Mouse (Mus musculus): ENCODE data around the gene Bri3bp. TPM values are rescaled to one million over a fixed set of nuclear protein-coding genes. Genes with fewer than 3 reads are reported as not detected.
"Not testable (repeated sequence)": the region's sequence is repeated elsewhere in the genome, so short reads cannot be mapped to it uniquely, and the experiment has no call there.

Gene Bri3bp
- total RNA-seq, 2 experiments from 2014 or later: 81.0 to 85.6 TPM

GRCm38 (mm10) chr5:125478037-125478436 is 36.7 kb downstream of the Bri3bp start:
- intact Hi-C loops (cut with DNase I): no loop called here
- no peak for DNase-seq (ENCODE audit: low spot score in 2 of 2)

- intact Hi-C loops (cut with DNase I): no loop called here
Observed at GRCm38 (mm10) chr5:125479376-125479775, 38.0 kb downstream of the Bri3bp start.

GRCm38 (mm10) chr5:125480434-125481231 is 39.3 kb downstream of the Bri3bp start:
- intact Hi-C loops (cut with DNase I): no loop called here
- no peak for DNase-seq (ENCODE audit: low spot score in 2 of 2)

More at GRCm38 (mm10) chr5:125479376-125479775, 38.0 kb downstream of the Bri3bp start:
- no peak for DNase-seq (ENCODE audit: low spot score in 2 of 2)

- intact Hi-C loops (cut with DNase I): no loop called here
- DNase-seq (ENCODE audit: low spot score in 2 of 2): no peak
Observed at GRCm38 (mm10) chr5:125482474-125482873, 41.1 kb downstream of the Bri3bp start.

- no peak for DNase-seq (ENCODE audit: low spot score in 2 of 2)
- intact Hi-C loops (cut with DNase I): no loop called here
Observed at GRCm38 (mm10) chr5:125483712-125484611, 42.6 kb downstream of the Bri3bp start.

- intact Hi-C loops (cut with DNase I): no loop called here
- DNase-seq (ENCODE audit: low spot score in 2 of 2): no peak
Observed at GRCm38 (mm10) chr5:125485031-125485778, 43.8 kb downstream of the Bri3bp start.

GRCm38 (mm10) chr5:125486088-125486487 is 44.7 kb downstream of the Bri3bp start:
- intact Hi-C loops (cut with DNase I): no loop called here
- DNase-seq (ENCODE audit: low spot score in 2 of 2): no peak

- DNase-seq (ENCODE audit: low spot score in 2 of 2): no peak
- intact Hi-C loops (cut with DNase I): no loop called here
Observed at GRCm38 (mm10) chr5:125487375-125488115, 46.2 kb downstream of the Bri3bp start.

GRCm38 (mm10) chr5:125488116-125488455 is 46.7 kb downstream of the Bri3bp start:
- no peak for DNase-seq (ENCODE audit: low spot score in 2 of 2)
- intact Hi-C loops (cut with DNase I): no loop called here

- DNase-seq (ENCODE audit: low spot score in 2 of 2); intact Hi-C loops (cut with DNase I): not testable (repeated sequence)
Observed at GRCm38 (mm10) chr5:125488953-125489352, 47.6 kb downstream of the Bri3bp start.

GRCm38 (mm10) chr5:125491107-125491506 is 49.7 kb downstream of the Bri3bp start:
- no peak for DNase-seq (ENCODE audit: low spot score in 2 of 2)
- intact Hi-C loops (cut with DNase I): no loop called here

GRCm38 (mm10) chr5:125492379-125493092 is 51.2 kb downstream of the Bri3bp start:
- intact Hi-C loops (cut with DNase I): no loop called here
- no peak for DNase-seq (ENCODE audit: low spot score in 2 of 2)

GRCm38 (mm10) chr5:125493093-125493423 is 51.7 kb downstream of the Bri3bp start:
- intact Hi-C loops (cut with DNase I): no loop called here
- no peak for DNase-seq (ENCODE audit: low spot score in 2 of 2)

GRCm38 (mm10) chr5:125495655-125496054 is 54.3 kb downstream of the Bri3bp start:
- no peak for DNase-seq (ENCODE audit: low spot score in 2 of 2)
- intact Hi-C loops (cut with DNase I): no loop called here

GRCm38 (mm10) chr5:125497821-125498600 is 56.6 kb downstream of the Bri3bp start:
- DNase-seq (ENCODE audit: low spot score in 2 of 2): peak; percentile 82 to 91
- intact Hi-C loops (cut with DNase I): no loop called here

- no peak for DNase-seq (ENCODE audit: low spot score in 2 of 2)
- intact Hi-C loops (cut with DNase I): no loop called here
Observed at GRCm38 (mm10) chr5:125501505-125501904, 60.1 kb downstream of the Bri3bp start.

GRCm38 (mm10) chr5:125502186-125502585 is 60.8 kb downstream of the Bri3bp start:
- intact Hi-C loops (cut with DNase I): no loop called here
- no peak for DNase-seq (ENCODE audit: low spot score in 2 of 2)

- intact Hi-C loops (cut with DNase I): no loop called here
- no peak for DNase-seq (ENCODE audit: low spot score in 2 of 2)
Observed at GRCm38 (mm10) chr5:125503628-125504027, 62.3 kb downstream of the Bri3bp start.

All from left cerebral cortex, postnatal 14 days (tissue).